Mouse (Mus musculus) erythroblast, embryonic 14.5 days (primary cell): Measurements from ENCODE around the gene Smim22.

Experiments used
- GATA1 ChIP-seq: IDR thresholded peaks from 2 replicates; pipeline ENCODE4 v1.6.1; 2012; ENCODE audit warnings: low read length, inconsistent platforms, mixed read lengths
- TAL1 ChIP-seq: IDR thresholded peaks from 3 replicates; pipeline ENCODE4 v1.6.1; 2012; ENCODE audit warnings: low read length, inconsistent platforms, mixed read lengths

- TF ChIP-seq GATA1, result no peak
- TF ChIP-seq TAL1, result no peak
Measured at GRCm38 (mm10) chr16:4976180-4976579, 30.9 kb upstream of the Smim22 start.
